Mouse (Mus musculus): ENCODE measurements around the gene Ebf3. TPM values are rescaled to one million over a fixed set of nuclear protein-coding genes. Genes with fewer than 3 reads are reported as not detected.

Gene Ebf3
- total RNA-seq, 2 experiments from 2014 or later = 0.32 to 0.72 TPM

Other genes with a start within 250 kb of the Ebf3 start
- 1 to 10 TPM; 3.1 to 4.4 TPM for gene 9430038I01Rik, start 96.3 kb upstream of the Ebf3 start, total RNA-seq (2021)
- gene Glrx3, start 123.2 kb upstream of the Ebf3 start, total RNA-seq (2021) = 100 to 1,000 TPM in 1 of 2 experiments, 10 to 100 TPM in 1; 93.5 to 100 TPM